Mouse (Mus musculus): ENCODE measurements around the gene H2-M1. TPM values are rescaled to one million over a fixed set of nuclear protein-coding genes. Genes with fewer than 3 reads are reported as not detected.

The H2-M1 gene
- not detected in 2 replicates for polyA plus RNA-seq (2015; fragmentation: Nextera tagmentation; extraction: Ambion mirVana)

GRCm38 (mm10) chr17:36672119-36672518 is at the start of gene H2-M1:
Gene H2-M1 (minus strand): TSS chr17:36672219.
- WGBS = 49% methylated on average over 3 of the region's 3 CpGs

GRCm38 (mm10) chr17:36697693-36698092 is 25.7 kb upstream of the H2-M1 start:
- no peak for ATAC-seq (replicated peaks; ENCODE audit: extremely low read depth, insufficient read depth, low FRiP score)
- Histone ChIP-seq H3K4me1 (ENCODE audit: control insufficient read depth, insufficient read depth, low read length) (no peaks in the 10 kb centered on the region), H3K9me3 (replicated peaks; ENCODE audit: control insufficient read depth, low read length) (no peaks in the 10 kb centered on the region), H3K9ac (ENCODE audit: low read length) (no peak overlapping the region), H3K27ac (ENCODE audit: low read length) (no peak overlapping the region), H3K4me3 (ENCODE audit: low read length) (no peak overlapping the region), H3K27me3 (ENCODE audit: control insufficient read depth, insufficient read depth, low read length) (no peaks in the 10 kb centered on the region), H3K36me3 (ENCODE audit: control insufficient read depth, insufficient read depth) (no peaks in the 10 kb centered on the region), H3K4me2 (ENCODE audit: low read depth, low read length) (no peak overlapping the region)
- 67% methylated on average over 2 of the region's 2 CpGs for WGBS

More at GRCm38 (mm10) chr17:36672119-36672518, at the start of gene H2-M1:
- no peaks in the 10 kb centered on the region for H3K4me1 ChIP-seq (ENCODE audit: control insufficient read depth, insufficient read depth, low read length)
- no peak within 1 kb of the TSS for H3K27ac ChIP-seq (ENCODE audit: low read length)
- no peaks in the 10 kb centered on the region for H3K36me3 ChIP-seq (ENCODE audit: control insufficient read depth, insufficient read depth)
- ATAC-seq (replicated peaks; ENCODE audit: extremely low read depth, insufficient read depth, low FRiP score) = no peak
- H3K9ac ChIP-seq (ENCODE audit: low read length) = no peak within 1 kb of the TSS
- H3K27me3 ChIP-seq (ENCODE audit: control insufficient read depth, insufficient read depth, low read length) = no peaks in the 10 kb centered on the region
- no peaks in the 10 kb centered on the region for H3K9me3 ChIP-seq (replicated peaks; ENCODE audit: control insufficient read depth, low read length)
- H3K4me2 ChIP-seq (ENCODE audit: low read depth, low read length) = no peak within 1 kb of the TSS
- no peak within 1 kb of the TSS for H3K4me3 ChIP-seq (ENCODE audit: low read length)

- Histone ChIP-seq H3K9ac (ENCODE audit: low read length) (no peak within 1 kb of the TSS), H3K36me3 (ENCODE audit: control insufficient read depth, insufficient read depth) (no peaks in the 10 kb centered on the region), H3K27ac (ENCODE audit: low read length) (no peak within 1 kb of the TSS), H3K4me2 (ENCODE audit: low read depth, low read length) (no peak within 1 kb of the TSS), H3K9me3 (replicated peaks; ENCODE audit: control insufficient read depth, low read length) (no peaks in the 10 kb centered on the region), H3K4me1 (ENCODE audit: control insufficient read depth, insufficient read depth, low read length) (no peaks in the 10 kb centered on the region), H3K27me3 (ENCODE audit: control insufficient read depth, insufficient read depth, low read length) (no peaks in the 10 kb centered on the region), H3K4me3 (ENCODE audit: low read length) (no peak within 1 kb of the TSS)
- ATAC-seq (replicated peaks; ENCODE audit: extremely low read depth, insufficient read depth, low FRiP score) = no peak
- WGBS = 89% methylated on average over 3 of the region's 3 CpGs
These were observed 29.5 kb downstream of the H2-M1 start, which contains the start of gene H2-M9 for GRCm38 (mm10) chr17:36642566-36642965. Gene H2-M9 (minus strand): TSS chr17:36642666.

Other genes starting within 250 kb of the H2-M1 start
- gene H2-M10.4, start 209.9 kb downstream of the H2-M1 start, polyA plus RNA-seq (2015; fragmentation: Nextera tagmentation; extraction: Ambion mirVana) = not detected in 2 replicates
- not detected in 2 replicates for gene H2-M11, start 125.1 kb downstream of the H2-M1 start, polyA plus RNA-seq (2015; fragmentation: Nextera tagmentation; extraction: Ambion mirVana)
- not detected in 2 replicates for gene H2-M9, start 29.6 kb downstream of the H2-M1 start, polyA plus RNA-seq (2015; fragmentation: Nextera tagmentation; extraction: Ambion mirVana)
- not detected in 2 replicates for gene H2-M10.5, start 100.7 kb upstream of the H2-M1 start, polyA plus RNA-seq (2015; fragmentation: Nextera tagmentation; extraction: Ambion mirVana)
- not detected in 2 replicates for gene H2-M10.6, start 140.0 kb upstream of the H2-M1 start, polyA plus RNA-seq (2015; fragmentation: Nextera tagmentation; extraction: Ambion mirVana)
- 23.5 and 23.7 TPM in 2 replicates for gene Trim26, start 164.9 kb upstream of the H2-M1 start, polyA plus RNA-seq (2015; fragmentation: Nextera tagmentation; extraction: Ambion mirVana)
- gene Trim15, start 195.0 kb upstream of the H2-M1 start, polyA plus RNA-seq (2015; fragmentation: Nextera tagmentation; extraction: Ambion mirVana) = 0.13 TPM in 1 of 2 replicates, not detected in the other
- gene Trim10, start 197.4 kb upstream of the H2-M1 start, polyA plus RNA-seq (2015; fragmentation: Nextera tagmentation; extraction: Ambion mirVana) = 5.8 and 6.1 TPM in 2 replicates
- gene Trim40, start 217.9 kb upstream of the H2-M1 start, polyA plus RNA-seq (2015; fragmentation: Nextera tagmentation; extraction: Ambion mirVana) = 0.11 TPM in 1 of 2 replicates, not detected in the other
- gene Trim31, start 225.9 kb upstream of the H2-M1 start, polyA plus RNA-seq (2015; fragmentation: Nextera tagmentation; extraction: Ambion mirVana) = 0.13 TPM in 1 of 2 replicates, not detected in the other